Mouse (Mus musculus) cerebellum, adult 2 months (tissue): ENCODE measurements at regions not wholly inside any gene's neighbourhood (a gene's known extent, or its start where the extent isn't known, plus 50 kb on each side); places are given as distances from the start of the nearest gene placed in this dataset.

ENCODE experiments used
- CTCF ChIP-seq: fragments of 200-500 bp; IDR thresholded peaks from 2 replicates; pipeline ENCODE4 v1.5.1; 2011; ENCODE audit warnings: low read depth, mild to moderate bottlenecking, control low read depth, low read length, moderate library complexity, borderline replicate concordance; ENCODE audit not compliant: insufficient read depth
- POLR2A ChIP-seq: fragments of 200-500 bp; IDR thresholded peaks from 2 replicates; pipeline ENCODE4 v1.6.1; 2011; ENCODE audit warnings: low read length, control low read depth, borderline replicate concordance; ENCODE audit not compliant: insufficient read depth

DNA sequence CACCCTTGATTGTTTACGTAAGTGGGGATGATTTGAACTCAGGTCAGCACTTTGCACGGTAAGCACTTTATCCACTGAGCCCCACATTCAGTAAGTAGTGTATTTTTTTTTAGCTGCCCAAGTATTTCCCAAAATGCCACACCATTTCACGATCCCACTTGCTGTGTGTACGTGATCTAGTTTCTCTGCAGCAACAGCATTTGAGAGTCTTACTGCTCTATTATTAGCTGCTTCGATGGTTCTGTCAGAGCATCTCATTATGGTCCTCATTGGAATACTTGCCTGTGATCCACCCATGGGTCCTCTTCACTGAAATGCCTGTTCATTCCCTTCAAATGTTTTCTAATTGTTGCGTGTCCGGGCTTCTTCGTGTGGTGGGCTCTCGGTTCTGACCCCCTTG is 120.1 kb upstream of the Ces5a start:
- TF ChIP-seq CTCF (no peak), POLR2A (no peak)
